Mouse (Mus musculus): ENCODE data around the gene Daam2. TPM values are rescaled to one million over a fixed set of nuclear protein-coding genes. Genes with fewer than 3 reads are reported as not detected.
"Not testable (repeated sequence)": the region's sequence is repeated elsewhere in the genome, so short reads cannot be mapped to it uniquely, and the experiment has no call there.

Gene Daam2
- polyA plus RNA-seq, 1 experiment from 2014 or later: 1.1 TPM

GRCm38 (mm10) chr17:49438822-49439574 lies 125.1 kb downstream of the Daam2 start:
- H3K9me3 ChIP-seq (replicated peaks): no peaks in the 10 kb centered on the region
- H3K27ac ChIP-seq: peak overlapping the region; percentile 94
- H3K36me3 ChIP-seq: peaks cover 60% of the 10 kb centered on the region
- H3K4me2 ChIP-seq: peak overlapping the region; percentile 64
- peak overlapping the region; percentile 70 for H3K9ac ChIP-seq
- ATAC-seq: peak; percentile 96
- peaks cover 72% of the 10 kb centered on the region for H3K4me1 ChIP-seq
- H3K4me3 ChIP-seq: peak overlapping the region; percentile 45
- 20% methylated on average over 12 of the region's 12 CpGs for WGBS (ENCODE audit: insufficient replicate concordance)
- H3K27me3 ChIP-seq (replicated peaks): no peaks in the 10 kb centered on the region

- not testable (repeated sequence) for H3K9ac ChIP-seq; H3K9me3 ChIP-seq (replicated peaks); H3K27me3 ChIP-seq (replicated peaks); ATAC-seq; H3K4me3 ChIP-seq
- peaks cover 85% of the 10 kb centered on the region for H3K4me1 ChIP-seq
- peak overlapping the region; percentile 94 for H3K27ac ChIP-seq
- peaks cover 77% of the 10 kb centered on the region for H3K36me3 ChIP-seq
- H3K4me2 ChIP-seq: 0 out of 2 replicates have a peak overlapping the region, but pooled peaks have one; percentile 6
Observed at GRCm38 (mm10) chr17:49437306-49437705, 126.8 kb downstream of the Daam2 start.

GRCm38 (mm10) chr17:49436631-49437030 lies 127.5 kb downstream of the Daam2 start:
- peaks cover 83% of the 10 kb centered on the region for H3K36me3 ChIP-seq
- 45% methylated on average over 6 of the region's 6 CpGs for WGBS (ENCODE audit: insufficient replicate concordance)
- no peaks in the 10 kb centered on the region for H3K9me3 ChIP-seq (replicated peaks)
- H3K27ac ChIP-seq: peak overlapping the region; percentile 94
- no peaks in the 10 kb centered on the region for H3K27me3 ChIP-seq (replicated peaks)
- H3K4me2 ChIP-seq: no peak overlapping the region
- H3K4me1 ChIP-seq: peaks cover 92% of the 10 kb centered on the region
- H3K9ac ChIP-seq: peak overlapping the region; percentile 15; the same call in 1 of the 2 replicates
- H3K4me3 ChIP-seq: no peak overlapping the region
- peak; percentile 15; the same call in 1 of the 2 replicates for ATAC-seq

- Histone ChIP-seq H3K36me3 (peaks cover 81% of the 10 kb centered on the region), H3K27ac (peak overlapping the region; percentile 60), H3K9me3 (replicated peaks) (no peaks in the 10 kb centered on the region), H3K27me3 (replicated peaks) (no peaks in the 10 kb centered on the region), H3K4me2 (peak overlapping the region; percentile 32; the same call in 1 of the 2 replicates), H3K9ac (no peak overlapping the region; the same call in 1 of the 2 replicates), H3K4me1 (peaks cover 97% of the 10 kb centered on the region), H3K4me3 (no peak overlapping the region)
- no peak for ATAC-seq
- 33% methylated on average over 10 of the region's 10 CpGs for WGBS (ENCODE audit: insufficient replicate concordance)
Observed at GRCm38 (mm10) chr17:49435081-49435480, 129.1 kb downstream of the Daam2 start.

GRCm38 (mm10) chr17:49434236-49434635 lies 129.9 kb downstream of the Daam2 start:
- ATAC-seq: no peak
- 58% methylated on average over 6 of the region's 6 CpGs for WGBS (ENCODE audit: insufficient replicate concordance)
- Histone ChIP-seq H3K4me3 (no peak overlapping the region), H3K4me2 (no peak overlapping the region), H3K9ac (no peak overlapping the region), H3K36me3 (peaks cover 73% of the 10 kb centered on the region), H3K4me1 (peaks cover 97% of the 10 kb centered on the region), H3K27me3 (replicated peaks) (no peaks in the 10 kb centered on the region), H3K27ac (peak overlapping the region; percentile 60; the same call in 1 of the 2 replicates), H3K9me3 (replicated peaks) (no peaks in the 10 kb centered on the region)

GRCm38 (mm10) chr17:49433071-49433470 lies 131.1 kb downstream of the Daam2 start:
- Histone ChIP-seq H3K4me2 (peak overlapping the region; percentile 43), H3K27me3 (replicated peaks) (no peaks in the 10 kb centered on the region), H3K36me3 (peaks cover 67% of the 10 kb centered on the region), H3K9me3 (replicated peaks) (no peaks in the 10 kb centered on the region), H3K27ac (peak overlapping the region; percentile 83; the same call in 1 of the 2 replicates), H3K4me3 (no peak overlapping the region), H3K9ac (no peak overlapping the region; the same call in 1 of the 2 replicates), H3K4me1 (peaks cover 87% of the 10 kb centered on the region)
- WGBS (ENCODE audit: insufficient replicate concordance): 79% methylated on average over 6 of the region's 6 CpGs
- ATAC-seq: no peak

GRCm38 (mm10) chr17:49432071-49432711 lies 132.0 kb downstream of the Daam2 start:
- peak overlapping the region; percentile 43 for H3K4me2 ChIP-seq

GRCm38 (mm10) chr17:49431176-49431575 lies 133.0 kb downstream of the Daam2 start:
- Histone ChIP-seq H3K27me3 (replicated peaks) (no peaks in the 10 kb centered on the region), H3K4me3 (0 out of 2 replicates have a peak overlapping the region, but pooled peaks have one; percentile 91), H3K36me3 (peaks cover 50% of the 10 kb centered on the region), H3K4me2 (peak overlapping the region; percentile 75), H3K4me1 (peaks cover 75% of the 10 kb centered on the region), H3K27ac (peak overlapping the region; percentile 93), H3K9me3 (replicated peaks) (no peaks in the 10 kb centered on the region), H3K9ac (peak overlapping the region; percentile 97; the same call in 1 of the 2 replicates)
- 78% methylated on average over 6 of the region's 6 CpGs for WGBS (ENCODE audit: insufficient replicate concordance)
- no peak for ATAC-seq

More at GRCm38 (mm10) chr17:49432071-49432711, 132.0 kb downstream of the Daam2 start:
- 0 out of 2 replicates have a peak overlapping the region, but pooled peaks have one; percentile 40 for H3K9ac ChIP-seq
- no peaks in the 10 kb centered on the region for H3K27me3 ChIP-seq (replicated peaks)
- H3K27ac ChIP-seq: peak overlapping the region; percentile 83
- H3K4me1 ChIP-seq: peaks cover 84% of the 10 kb centered on the region
- H3K4me3 ChIP-seq: no peak overlapping the region
- no peak for ATAC-seq
- 41% methylated on average over 4 of the region's 4 CpGs for WGBS (ENCODE audit: insufficient replicate concordance)
- peaks cover 59% of the 10 kb centered on the region for H3K36me3 ChIP-seq
- no peaks in the 10 kb centered on the region for H3K9me3 ChIP-seq (replicated peaks)

- H3K9me3 ChIP-seq (replicated peaks): no peaks in the 10 kb centered on the region
- peaks cover 65% of the 10 kb centered on the region for H3K4me1 ChIP-seq
- H3K4me3 ChIP-seq: peak overlapping the region; percentile 91
- ATAC-seq: no peak
- H3K9ac ChIP-seq: peak overlapping the region; percentile 97
- peak overlapping the region; percentile 75 for H3K4me2 ChIP-seq
- peaks cover 40% of the 10 kb centered on the region for H3K36me3 ChIP-seq
- 74% methylated on average over 6 of the region's 6 CpGs for WGBS (ENCODE audit: insufficient replicate concordance)
- peak overlapping the region; percentile 93 for H3K27ac ChIP-seq
- H3K27me3 ChIP-seq (replicated peaks): no peaks in the 10 kb centered on the region
Observed at GRCm38 (mm10) chr17:49430136-49430535, 134.0 kb downstream of the Daam2 start.

- 72% methylated on average over 6 of the region's 6 CpGs for WGBS (ENCODE audit: insufficient replicate concordance)
- peak overlapping the region; percentile 93 for H3K27ac ChIP-seq
- ATAC-seq: no peak; the same call in 1 of the 2 replicates
- H3K27me3 ChIP-seq (replicated peaks): no peaks in the 10 kb centered on the region
- H3K9ac ChIP-seq: peak overlapping the region; percentile 97
- peaks cover 35% of the 10 kb centered on the region for H3K36me3 ChIP-seq
- peak overlapping the region; percentile 91 for H3K4me3 ChIP-seq
- H3K9me3 ChIP-seq (replicated peaks): no peaks in the 10 kb centered on the region
- H3K4me1 ChIP-seq: peaks cover 60% of the 10 kb centered on the region
- H3K4me2 ChIP-seq: peak overlapping the region; percentile 75
Observed at GRCm38 (mm10) chr17:49429471-49430129, 134.5 kb downstream of the Daam2 start.

GRCm38 (mm10) chr17:49428751-49429415 lies 135.3 kb downstream of the Daam2 start:
- peaks cover 53% of the 10 kb centered on the region for H3K4me1 ChIP-seq
- peak overlapping the region; percentile 97 for H3K9ac ChIP-seq
- peak overlapping the region; percentile 91 for H3K4me3 ChIP-seq
- WGBS (ENCODE audit: insufficient replicate concordance): 13% methylated on average over 13 of the region's 13 CpGs
- no peaks in the 10 kb centered on the region for H3K9me3 ChIP-seq (replicated peaks)
- peak; percentile 54 for ATAC-seq
- H3K27ac ChIP-seq: peak overlapping the region; percentile 93
- H3K27me3 ChIP-seq (replicated peaks): no peaks in the 10 kb centered on the region
- H3K36me3 ChIP-seq: peaks cover 27% of the 10 kb centered on the region
- peak overlapping the region; percentile 75 for H3K4me2 ChIP-seq
